ENCODE assay signal across 28 mouse cellular contexts in the genomic region with DNA sequence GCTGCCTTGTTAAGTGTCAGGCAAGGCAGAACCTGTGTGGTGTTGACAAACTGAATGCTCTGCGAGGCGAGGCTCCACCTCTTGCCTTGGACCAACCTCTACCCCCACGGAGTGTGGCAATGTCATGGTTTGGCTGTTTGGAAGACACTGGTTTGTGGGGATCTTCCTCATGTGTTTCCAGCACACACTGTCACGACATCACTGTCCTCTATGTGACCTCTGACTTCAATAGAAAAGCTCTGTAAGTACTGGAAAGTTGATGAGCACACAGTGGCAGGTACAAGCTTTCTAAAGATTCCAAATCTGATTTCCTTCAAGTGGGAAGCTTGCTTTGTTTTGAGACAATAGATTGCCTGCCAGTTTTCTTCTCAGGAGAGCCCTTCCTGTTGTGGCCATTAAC.
DNase-seq lines count a peak whose midpoint lies in the region; ATAC-seq and TF ChIP-seq lines count a peak whose summit lies in the region.
"Had no signal": no experiment of that assay in that cellular context is flagged by ENCODE, and none has a peak within 500 bp of the region (broad histone marks: within the 10 kb centered on the region; RNA-seq: fewer than 3 reads in every experiment).

No protein-coding gene starts in this region.

- H3K9me3 ChIP-seq in stomach, embryonic 15.5 days: no peaks in the 10 kb centered on the region
- no peaks in the 10 kb centered on the region for H3K9me3 ChIP-seq in stomach, postnatal 0 days (ENCODE audit: control insufficient read depth, low read length)
- H3K9me3 ChIP-seq in stomach, embryonic 16.5 days (replicated peaks; ENCODE audit: control insufficient read depth, low read length): no peaks in the 10 kb centered on the region
- H3K9me3 ChIP-seq: embryonic facial prominence, embryonic 12.5 days; forebrain, embryonic 10.5 days; heart, embryonic 15.5 days; hindbrain, embryonic 10.5 days; hindbrain, embryonic 13.5 days had no signal

- WGBS in stomach, embryonic 15.5 days: 59% methylated on average over 4 of the region's 4 CpGs
- WGBS in stomach, postnatal 0 days: 66% methylated on average over 4 of the region's 4 CpGs
- WGBS in stomach, embryonic 16.5 days: 73% methylated on average over 4 of the region's 4 CpGs

- no peak for ATAC-seq in stomach, embryonic 15.5 days (ENCODE audit: insufficient read depth, low FRiP score, low read depth)
- ATAC-seq in stomach, postnatal 0 days (ENCODE audit: low FRiP score, low TSS enrichment): no peak
- no peak for ATAC-seq in stomach, embryonic 16.5 days (ENCODE audit: insufficient read depth, low FRiP score)
- ATAC-seq: forebrain, embryonic 14.5 days; forebrain, postnatal 0 days; hindbrain, embryonic 16.5 days; intestine, postnatal 0 days had no signal

- intact Hi-C loops in gastrocnemius, adult 2 months (cut with DNase I): no loop called here
- intact Hi-C loops in gastrocnemius, postnatal 36 days (cut with DNase I): no loop called here

- no peaks in the 10 kb centered on the region for H3K27me3 ChIP-seq in stomach, embryonic 15.5 days (replicated peaks)
- H3K27me3 ChIP-seq in stomach, postnatal 0 days (ENCODE audit: control insufficient read depth, insufficient read depth, low read length): no peaks in the 10 kb centered on the region
- H3K27me3 ChIP-seq in stomach, embryonic 16.5 days (ENCODE audit: control insufficient read depth, insufficient read depth, low read length): no peaks in the 10 kb centered on the region
- H3K27me3 ChIP-seq: CH12.LX; heart, embryonic 15.5 days; hindbrain, embryonic 13.5 days had no signal

- DNase-seq in gastrocnemius, adult 2 months: no peak
- DNase-seq in gastrocnemius, postnatal 36 days: no peak
- DNase-seq in stomach, postnatal 0 days (ENCODE audit: low spot score): no peak
- DNase-seq in left cerebral cortex, adult 9 months (ENCODE audit: low spot score in 2 of 2): no peak
- DNase-seq: adrenal gland, postnatal 10 days; adrenal gland, postnatal 36 days; B cell, adult 2 months; cerebellum, adult 18-20 months; cerebellum, adult 9-10 months; cerebellum, postnatal 14 days; forebrain, postnatal 0 days; gastrocnemius, postnatal 25 days; heart, adult 2 months; heart, postnatal 10 days; heart, postnatal 36 days; kidney, adult 2 months had no signal

- no peak for TF ChIP-seq CTCF in gastrocnemius, adult 2 months (IDR thresholded peaks at IDR 0.05)
- TF ChIP-seq CTCF in stomach, postnatal 0 days (IDR thresholded peaks at IDR 0.05; ENCODE audit: low read depth): no peak

- H3K4me3 ChIP-seq in gastrocnemius, adult 2 months: no peak overlapping the region
- H3K4me3 ChIP-seq in stomach, embryonic 15.5 days (replicated peaks): no peak overlapping the region
- no peak overlapping the region for H3K4me3 ChIP-seq in stomach, postnatal 0 days (ENCODE audit: low read depth, low read length)
- H3K4me3 ChIP-seq in stomach, embryonic 16.5 days (replicated peaks; ENCODE audit: low read length): no peak overlapping the region
- H3K4me3 ChIP-seq: embryonic facial prominence, embryonic 12.5 days; forebrain, embryonic 10.5 days; heart, adult 2 months; heart, embryonic 15.5 days; hindbrain, embryonic 10.5 days; hindbrain, embryonic 13.5 days had no signal

- H3K27ac ChIP-seq in gastrocnemius, adult 2 months: peak overlapping the region; percentile 38; the same call in 1 of the 2 replicates
- peak overlapping the region; percentile 48; the same call in 1 of the 2 replicates for H3K27ac ChIP-seq in stomach, embryonic 15.5 days
- no peak overlapping the region for H3K27ac ChIP-seq in stomach, postnatal 0 days (replicated peaks)
- 0 out of 2 replicates have a peak overlapping the region, but pooled peaks have one; percentile 20 for H3K27ac ChIP-seq in stomach, embryonic 16.5 days (ENCODE audit: low read length)
- H3K27ac ChIP-seq: embryonic facial prominence, embryonic 12.5 days; forebrain, embryonic 10.5 days; heart, adult 2 months; heart, embryonic 15.5 days; hindbrain, embryonic 10.5 days; hindbrain, embryonic 13.5 days had no signal

- no peak overlapping the region for H3K9ac ChIP-seq in stomach, embryonic 15.5 days
- H3K9ac ChIP-seq in stomach, postnatal 0 days (ENCODE audit: low read length): no peak overlapping the region
- no peak overlapping the region for H3K9ac ChIP-seq in stomach, embryonic 16.5 days (ENCODE audit: low read length)
- H3K9ac ChIP-seq: embryonic facial prominence, embryonic 12.5 days; forebrain, postnatal 0 days; heart, embryonic 15.5 days; hindbrain, embryonic 13.5 days had no signal

- no peak overlapping the region for H3K4me2 ChIP-seq in stomach, embryonic 15.5 days
- H3K4me2 ChIP-seq in stomach, postnatal 0 days (replicated peaks; ENCODE audit: low read depth): no peak overlapping the region
- H3K4me2 ChIP-seq in stomach, embryonic 16.5 days (ENCODE audit: low read depth, low read length): no peak overlapping the region
- H3K4me2 ChIP-seq: embryonic facial prominence, embryonic 12.5 days; heart, embryonic 11.5 days; heart, embryonic 15.5 days; hindbrain, embryonic 13.5 days had no signal

- H3K36me3 ChIP-seq in stomach, embryonic 15.5 days: no peaks in the 10 kb centered on the region
- no peaks in the 10 kb centered on the region for H3K36me3 ChIP-seq in stomach, postnatal 0 days (ENCODE audit: control insufficient read depth, insufficient read depth, low read length)
- no peaks in the 10 kb centered on the region for H3K36me3 ChIP-seq in stomach, embryonic 16.5 days (ENCODE audit: control insufficient read depth, insufficient read depth, low read length)
- H3K36me3 ChIP-seq: embryonic facial prominence, embryonic 12.5 days; forebrain, embryonic 10.5 days; heart, embryonic 15.5 days; hindbrain, embryonic 10.5 days; hindbrain, embryonic 13.5 days had no signal

- peaks cover 12% of the 10 kb centered on the region for H3K4me1 ChIP-seq in stomach, embryonic 15.5 days
- H3K4me1 ChIP-seq in stomach, postnatal 0 days (replicated peaks; ENCODE audit: control insufficient read depth, insufficient read depth): no peaks in the 10 kb centered on the region
- peaks cover 18% of the 10 kb centered on the region; the same call in 1 of the 2 replicates for H3K4me1 ChIP-seq in stomach, embryonic 16.5 days (ENCODE audit: control insufficient read depth, insufficient read depth, low read length)

- no peak for TF ChIP-seq EP300 in stomach, postnatal 0 days (optimal IDR thresholded peaks at IDR 0.05)
